Mouse (Mus musculus) liver, embryonic 13.5 days (tissue): ENCODE results near the gene Trpm1. TPM values are rescaled to one million over a fixed set of nuclear protein-coding genes. Genes with fewer than 3 reads are reported as not detected.

Experiments
- ATAC-seq: fragments of 200-750 bp; cut with Nextera tagmentation; 2 replicates; pipeline ENCODE4 v1.8.0; 2017; ENCODE audit warnings: low read depth, mild to moderate bottlenecking, moderate number of reproducible peaks, moderate library complexity
- DNase-seq: peaks from one replicate; pipeline ENCODE4 v3.0.0; 2022
- H3K27ac ChIP-seq: fragments of 300-500 bp; sonication (generic); 2 replicates; pipeline ENCODE4 v1.5.1; 2015; ENCODE audit warnings: moderate library complexity, mild to moderate bottlenecking, inconsistent platforms
- H3K27me3 ChIP-seq: fragments of 300-500 bp; sonication (generic); 2 replicates; pipeline ENCODE4 v1.6.1; 2015; ENCODE audit warnings: mild to moderate bottlenecking, inconsistent platforms
- H3K36me3 ChIP-seq: fragments of 300-500 bp; sonication (generic); 2 replicates; pipeline ENCODE4 v1.6.1; 2015; ENCODE audit warnings: mild to moderate bottlenecking, inconsistent platforms
- H3K4me1 ChIP-seq: fragments of 300-500 bp; sonication (generic); replicated peaks from 2 replicates; pipeline ENCODE4 v1.6.1; 2015; ENCODE audit warnings: inconsistent platforms
- H3K4me2 ChIP-seq: fragments of 300-500 bp; sonication (generic); 2 replicates; pipeline ENCODE4 v1.6.1; 2015; ENCODE audit warnings: inconsistent platforms, mild to moderate bottlenecking, moderate library complexity
- H3K4me3 ChIP-seq: fragments of 300-500 bp; sonication (generic); replicated peaks from 2 replicates; pipeline ENCODE4 v1.5.1; 2015; ENCODE audit warnings: mild to moderate bottlenecking, inconsistent platforms
- H3K9ac ChIP-seq: fragments of 300-500 bp; sonication (generic); 2 replicates; pipeline ENCODE4 v1.6.1; 2015; ENCODE audit warnings: mild to moderate bottlenecking, inconsistent platforms
- H3K9me3 ChIP-seq: fragments of 300-500 bp; sonication (generic); replicated peaks from 2 replicates; pipeline ENCODE4 v1.6.1; 2016; ENCODE audit warnings: inconsistent platforms
- WGBS: fragments of 180-500 bp; shearing (Covaris S2); methylation state at CpG from one replicate; pipeline ENCODE4 v1.1.7; 2015; ENCODE audit not compliant: insufficient replicate concordance; 5-methylcytosine and 5-hydroxymethylcytosine counted together
- polyA plus RNA-seq: library from polyadenylated mRNA; unstranded; fragments of >200 nt; fragmentation: Nextera tagmentation; extraction: Ambion mirVana; gene quantifications from 2 replicates; pipeline ENCODE4 v1.2.1, GENCODE M21; 2015

Gene Trpm1
- polyA plus RNA-seq, 1 experiment from 2014 or later: not detected

DNA sequence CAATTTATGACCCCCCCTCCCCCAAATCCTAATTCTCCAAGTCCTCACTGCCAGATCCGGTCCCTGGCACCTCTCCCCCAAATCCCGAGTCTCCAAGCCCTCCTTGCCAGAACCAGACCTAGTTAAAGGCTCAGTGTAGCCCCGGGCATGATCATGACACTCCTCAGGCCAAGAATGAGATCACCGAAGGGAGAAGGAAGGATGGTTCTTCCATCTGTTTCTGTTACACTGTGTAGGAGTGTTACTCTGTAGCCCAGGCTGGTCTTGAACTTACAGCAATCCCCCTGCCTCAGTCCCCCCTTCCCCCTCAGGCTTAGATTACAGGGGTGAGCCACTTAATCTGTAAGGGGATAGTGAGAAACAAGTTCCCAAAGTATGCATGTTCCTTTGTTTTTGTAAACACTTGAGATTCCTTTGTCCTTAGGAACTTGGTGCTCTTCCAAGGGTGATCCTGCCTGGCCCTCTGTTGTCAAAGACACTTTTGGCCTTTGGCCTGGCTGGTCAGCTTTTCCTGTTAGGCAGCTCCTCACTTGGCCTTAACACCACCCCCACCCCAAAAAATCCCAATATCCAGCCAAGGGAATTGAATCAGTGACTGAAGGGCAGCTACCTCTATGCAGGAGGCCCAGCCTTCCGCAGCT lies 2.8 kb downstream of the Trpm1 start:
- H3K9ac ChIP-seq: no peak overlapping the region
- peaks cover 11% of the 10 kb centered on the region; the same call in 1 of the 2 replicates for H3K4me1 ChIP-seq
- no peak overlapping the region for H3K27ac ChIP-seq
- DNase-seq (no peak), ATAC-seq (no peak)
- H3K36me3 ChIP-seq: no peaks in the 10 kb centered on the region
- H3K27me3 ChIP-seq: no peaks in the 10 kb centered on the region
- WGBS: 60% methylated on average over 5 of the region's 5 CpGs
- no peaks in the 10 kb centered on the region for H3K9me3 ChIP-seq
- H3K4me2 ChIP-seq: no peak overlapping the region
- H3K4me3 ChIP-seq: no peak overlapping the region

DNA sequence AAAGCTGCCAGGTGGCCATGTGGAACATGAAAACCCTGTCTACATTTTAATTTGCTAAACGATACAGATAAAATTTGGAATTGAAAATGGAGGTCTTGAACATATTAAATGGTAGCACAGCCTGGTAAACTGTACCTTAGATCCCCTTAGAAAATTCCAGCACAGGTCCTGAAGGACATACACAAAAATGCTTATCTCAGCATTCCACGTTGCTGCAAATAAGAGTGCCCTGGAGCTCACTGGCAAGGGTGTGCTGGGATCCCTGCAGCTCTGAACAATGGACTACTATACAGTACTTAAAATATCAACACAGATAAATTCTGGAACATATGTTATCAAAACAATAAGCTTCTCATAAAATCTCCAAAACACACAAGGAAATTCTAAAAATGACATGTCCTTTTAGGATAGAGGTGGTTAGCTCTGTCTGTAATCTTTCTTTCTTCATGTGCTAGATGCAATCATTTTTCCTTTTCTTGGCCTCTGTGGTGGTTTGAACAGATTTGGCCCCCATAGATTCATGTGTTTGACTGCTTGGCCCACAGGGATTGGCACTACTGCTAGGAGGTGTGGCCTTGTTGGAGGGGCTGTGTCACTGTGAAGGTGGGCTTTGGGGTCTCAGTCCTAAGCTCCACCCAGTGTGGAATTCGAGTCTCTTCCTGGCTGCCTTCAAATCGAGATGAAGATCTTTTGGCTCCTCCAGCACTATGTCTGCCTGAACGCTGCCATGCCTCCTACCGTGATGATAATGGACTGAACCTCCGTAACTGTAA lies 3.5 kb downstream of the Trpm1 start:
- H3K4me2 ChIP-seq: no peak overlapping the region
- no peak overlapping the region for H3K27ac ChIP-seq
- 56% methylated on average over 7 of the region's 7 CpGs for WGBS
- ATAC-seq (no peak), DNase-seq (no peak)
- H3K4me1 ChIP-seq: peaks cover 11% of the 10 kb centered on the region; the same call in 1 of the 2 replicates
- H3K9ac ChIP-seq: no peak overlapping the region
- H3K27me3 ChIP-seq: no peaks in the 10 kb centered on the region
- no peaks in the 10 kb centered on the region for H3K36me3 ChIP-seq
- H3K9me3 ChIP-seq: no peaks in the 10 kb centered on the region
- H3K4me3 ChIP-seq: no peak overlapping the region

DNA sequence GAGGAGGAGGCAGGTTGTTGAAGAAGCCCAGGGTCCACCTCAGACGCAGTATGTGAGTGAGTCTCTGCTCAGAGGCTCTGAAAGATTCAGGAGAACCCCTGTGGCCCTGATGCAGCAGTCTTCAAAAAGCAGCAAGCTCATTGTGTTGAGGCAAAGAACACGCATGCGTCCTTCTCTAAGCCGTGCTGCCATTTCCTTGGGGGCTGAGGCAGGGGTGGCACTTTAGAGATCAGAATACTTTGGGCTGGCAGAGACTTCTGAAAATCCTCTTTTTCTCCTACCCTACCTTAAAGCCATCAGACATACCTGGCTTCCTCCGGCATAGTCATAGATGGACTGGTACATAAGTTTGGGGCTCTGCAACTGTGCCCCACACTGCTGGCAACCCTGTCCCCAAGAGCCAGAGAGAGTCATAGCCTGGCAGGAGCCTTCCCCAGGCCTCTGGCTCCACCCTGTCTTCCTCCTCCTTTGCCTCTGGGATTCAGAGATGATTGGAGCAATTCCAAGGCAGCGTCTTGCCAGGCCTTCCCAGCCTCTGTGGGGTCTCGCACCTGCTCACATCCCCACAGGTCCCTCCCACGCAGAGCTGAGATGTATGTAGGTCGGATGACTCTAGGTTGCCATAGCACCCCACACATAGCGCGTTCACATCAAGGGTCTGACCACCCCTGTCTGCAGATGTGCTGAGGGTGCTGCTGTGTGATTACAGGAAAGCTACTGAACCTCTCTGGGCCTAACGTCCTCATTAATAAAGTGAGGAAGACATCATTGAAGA lies 4.8 kb downstream of the Trpm1 start:
- peaks cover 11% of the 10 kb centered on the region; the same call in 1 of the 2 replicates for H3K4me1 ChIP-seq
- H3K4me2 ChIP-seq: no peak overlapping the region
- H3K9ac ChIP-seq: no peak overlapping the region
- no peak overlapping the region for H3K27ac ChIP-seq
- no peak overlapping the region for H3K4me3 ChIP-seq
- ATAC-seq: no peak
- H3K36me3 ChIP-seq: no peaks in the 10 kb centered on the region
- 67% methylated on average over 12 of the region's 12 CpGs for WGBS
- H3K9me3 ChIP-seq: no peaks in the 10 kb centered on the region
- no peaks in the 10 kb centered on the region for H3K27me3 ChIP-seq
- no peak for DNase-seq

DNA sequence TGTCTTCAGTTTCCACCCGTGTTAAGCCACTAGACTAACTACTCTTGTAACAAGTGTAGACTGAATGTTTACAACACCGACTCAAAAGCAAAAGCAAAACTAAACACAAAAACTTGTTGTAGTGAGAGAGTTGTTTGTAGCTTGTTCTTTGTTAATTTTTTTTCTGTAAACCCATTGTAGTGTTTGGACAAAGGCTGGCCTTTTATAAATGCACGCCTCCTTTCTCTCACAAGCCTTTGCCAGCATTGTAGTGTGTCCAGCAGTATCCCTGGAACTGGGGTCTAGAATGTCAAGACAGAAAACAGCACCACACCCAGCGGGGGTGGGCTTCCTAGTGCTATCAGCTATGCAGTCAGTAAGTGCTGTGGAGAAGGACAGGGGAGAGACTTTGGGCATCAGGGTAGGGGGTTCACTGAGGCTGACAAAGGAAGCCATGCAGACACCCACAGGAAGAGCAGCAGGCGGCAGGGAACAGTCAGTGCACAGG lies 5.5 kb downstream of the Trpm1 start:
- no peak for ATAC-seq
- H3K27ac ChIP-seq: no peak overlapping the region
- H3K4me1 ChIP-seq: peaks cover 11% of the 10 kb centered on the region; the same call in 1 of the 2 replicates
- no peaks in the 10 kb centered on the region for H3K9me3 ChIP-seq
- H3K4me3 ChIP-seq: no peak overlapping the region
- no peaks in the 10 kb centered on the region for H3K36me3 ChIP-seq
- no peak for DNase-seq
- no peak overlapping the region for H3K9ac ChIP-seq
- H3K27me3 ChIP-seq: no peaks in the 10 kb centered on the region
- no peak overlapping the region for H3K4me2 ChIP-seq
- WGBS: 54% methylated on average over 5 of the region's 5 CpGs

DNA sequence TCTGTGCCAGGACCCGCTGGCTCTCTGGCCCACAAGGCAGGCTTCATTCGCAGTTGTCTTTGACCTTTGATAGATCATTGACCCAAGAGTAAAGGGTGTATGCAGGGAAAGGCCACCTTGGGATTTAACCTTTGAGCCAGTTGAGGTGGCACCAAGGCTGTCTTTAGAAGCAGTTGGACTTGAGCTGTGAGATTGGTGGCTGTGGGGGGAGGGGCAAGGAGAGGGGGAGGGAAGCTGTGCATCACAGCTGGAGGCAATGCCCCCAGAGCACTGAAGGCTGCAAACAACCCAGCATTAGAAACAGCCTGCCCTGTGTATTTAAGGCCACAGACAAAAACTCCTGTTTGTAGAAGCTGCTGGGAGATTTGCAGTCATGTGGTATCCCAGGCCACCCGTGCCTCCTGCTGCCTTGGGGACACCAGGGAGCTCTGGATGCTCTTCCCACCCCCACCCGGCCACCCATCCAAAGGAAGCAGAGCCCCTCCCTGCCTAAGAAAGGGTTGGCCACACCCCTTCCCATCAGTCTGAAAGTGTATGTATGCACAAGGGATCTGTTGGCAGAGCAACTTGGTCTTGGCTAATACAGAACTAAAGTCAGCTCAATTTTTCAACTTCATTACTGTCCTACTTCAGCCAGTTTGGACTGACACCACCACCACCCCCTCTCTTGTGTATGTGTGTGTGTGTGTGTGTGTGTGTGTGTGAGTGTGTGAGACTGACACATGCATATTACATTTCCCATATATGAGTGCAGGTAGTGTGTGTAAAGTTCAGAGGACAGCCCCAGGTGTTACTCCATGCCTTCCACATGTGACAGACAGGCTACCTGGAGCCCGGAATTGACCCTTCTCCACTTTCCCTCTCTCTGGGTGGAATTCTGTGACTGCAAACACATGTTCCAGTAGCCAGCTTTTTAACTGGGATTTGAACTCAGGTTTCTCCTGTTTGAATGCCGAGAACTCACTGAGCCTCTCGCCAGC lies 6.3 kb downstream of the Trpm1 start:
- no peak overlapping the region for H3K27ac ChIP-seq
- H3K9ac ChIP-seq: no peak overlapping the region
- H3K4me1 ChIP-seq: peaks cover 11% of the 10 kb centered on the region; the same call in 1 of the 2 replicates
- H3K27me3 ChIP-seq: no peaks in the 10 kb centered on the region
- no peaks in the 10 kb centered on the region for H3K9me3 ChIP-seq
- DNase-seq (no peak), ATAC-seq (no peak)
- H3K4me3 ChIP-seq: no peak overlapping the region
- WGBS: 56% methylated on average over 7 of the region's 7 CpGs
- no peaks in the 10 kb centered on the region for H3K36me3 ChIP-seq
- H3K4me2 ChIP-seq: no peak overlapping the region

DNA sequence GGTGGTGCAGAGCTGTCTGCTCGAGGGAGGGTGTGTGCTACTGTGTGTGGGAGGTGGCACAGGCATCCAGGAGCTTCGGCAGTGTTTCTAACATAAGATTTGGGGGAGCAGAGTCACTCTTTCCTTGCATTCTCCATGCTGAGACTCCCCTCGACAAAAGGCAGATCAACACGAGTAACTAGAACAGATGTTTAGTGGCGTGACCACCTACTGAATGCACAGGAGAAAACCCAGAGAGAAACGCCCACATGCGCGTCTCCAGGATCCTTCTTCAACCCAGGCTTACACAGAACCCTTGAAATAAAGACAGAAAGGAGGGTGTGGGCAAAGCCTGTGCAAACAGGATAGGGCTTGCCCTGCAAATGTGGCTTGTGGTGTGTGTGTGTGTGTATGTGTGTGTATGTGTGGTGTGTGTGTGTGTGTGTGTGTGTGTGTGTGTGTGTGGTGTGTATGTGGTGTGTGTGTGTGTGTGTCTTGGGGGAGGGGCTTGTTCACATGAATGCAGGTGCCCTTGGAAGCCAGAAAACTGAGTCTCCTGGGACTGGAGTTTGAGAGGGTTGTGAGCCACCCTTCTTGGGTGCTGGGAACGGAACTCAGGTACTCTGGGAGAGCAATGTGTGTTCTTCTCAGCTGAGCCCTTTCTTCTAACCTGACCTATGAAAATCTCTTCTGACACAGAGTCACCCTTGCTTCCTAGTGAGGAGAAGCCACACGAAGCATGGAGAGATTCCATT lies 7.3 kb downstream of the Trpm1 start:
- no peak for DNase-seq
- H3K27ac ChIP-seq: no peak overlapping the region
- 64% methylated on average over 10 of the region's 10 CpGs for WGBS
- no peaks in the 10 kb centered on the region for H3K36me3 ChIP-seq
- H3K4me3 ChIP-seq: no peak overlapping the region
- H3K9ac ChIP-seq: no peak overlapping the region
- no peaks in the 10 kb centered on the region for H3K9me3 ChIP-seq
- ATAC-seq: no peak
- no peak overlapping the region for H3K4me2 ChIP-seq
- peaks cover 7% of the 10 kb centered on the region; the same call in 1 of the 2 replicates for H3K4me1 ChIP-seq
- no peaks in the 10 kb centered on the region for H3K27me3 ChIP-seq

DNA sequence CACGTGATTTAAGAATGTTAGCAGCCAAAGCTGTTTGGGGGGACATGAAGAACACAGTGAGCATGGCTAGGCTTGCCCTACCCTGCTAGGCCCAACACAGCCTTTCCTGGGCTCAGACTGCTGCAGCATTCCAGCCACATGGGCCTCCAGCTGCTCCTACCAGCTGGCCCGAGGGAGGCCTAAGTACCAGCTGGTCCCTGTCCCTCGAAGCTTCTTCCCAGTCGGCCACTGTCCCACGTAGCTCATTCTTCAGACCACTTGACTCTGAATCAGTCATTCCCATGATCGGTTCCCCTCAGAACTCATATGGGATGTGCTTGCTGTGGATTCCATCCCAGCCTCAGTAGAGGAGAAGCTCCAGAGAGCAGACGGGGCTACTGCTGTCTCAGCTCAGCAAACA lies 8.4 kb downstream of the Trpm1 start:
- ATAC-seq: no peak

DNA sequence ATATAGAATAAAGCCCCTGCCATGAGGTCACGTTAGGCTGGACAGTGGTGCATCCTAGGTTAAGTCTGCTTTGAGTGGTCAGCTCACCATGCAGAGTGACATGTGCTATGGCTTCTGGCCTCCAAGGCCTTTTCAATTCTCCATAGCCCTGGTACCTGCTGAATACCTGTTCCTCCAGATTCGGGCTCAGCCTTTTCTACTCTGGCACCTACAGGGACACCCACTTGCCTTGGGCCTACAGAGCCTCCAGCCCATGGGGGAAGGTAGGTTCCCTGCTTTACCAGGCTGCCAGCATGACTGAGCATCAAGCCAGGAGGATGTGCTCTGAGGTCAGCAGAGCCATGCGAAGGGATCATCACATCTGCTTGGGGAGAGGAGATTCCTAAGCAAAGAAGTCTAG lies 9.5 kb downstream of the Trpm1 start:
- DNase-seq (no peak), ATAC-seq (no peak)
- Histone ChIP-seq H3K4me3 (no peak overlapping the region), H3K9ac (no peak overlapping the region), H3K4me2 (no peak overlapping the region), H3K27me3 (no peaks in the 10 kb centered on the region), H3K4me1 (peaks cover 7% of the 10 kb centered on the region; the same call in 1 of the 2 replicates), H3K27ac (no peak overlapping the region), H3K9me3 (no peaks in the 10 kb centered on the region), H3K36me3 (no peaks in the 10 kb centered on the region)
- WGBS: 55% methylated on average over 3 of the region's 3 CpGs

More for the DNA sequence above, 8.4 kb downstream of the Trpm1 start:
- no peak overlapping the region for H3K27ac ChIP-seq
- no peak overlapping the region for H3K9ac ChIP-seq
- H3K4me3 ChIP-seq: no peak overlapping the region
- no peaks in the 10 kb centered on the region for H3K9me3 ChIP-seq
- no peaks in the 10 kb centered on the region for H3K27me3 ChIP-seq
- H3K4me1 ChIP-seq: peaks cover 7% of the 10 kb centered on the region; the same call in 1 of the 2 replicates
- WGBS: 66% methylated on average over 7 of the region's 7 CpGs
- no peaks in the 10 kb centered on the region for H3K36me3 ChIP-seq
- no peak for DNase-seq
- H3K4me2 ChIP-seq: no peak overlapping the region

DNA sequence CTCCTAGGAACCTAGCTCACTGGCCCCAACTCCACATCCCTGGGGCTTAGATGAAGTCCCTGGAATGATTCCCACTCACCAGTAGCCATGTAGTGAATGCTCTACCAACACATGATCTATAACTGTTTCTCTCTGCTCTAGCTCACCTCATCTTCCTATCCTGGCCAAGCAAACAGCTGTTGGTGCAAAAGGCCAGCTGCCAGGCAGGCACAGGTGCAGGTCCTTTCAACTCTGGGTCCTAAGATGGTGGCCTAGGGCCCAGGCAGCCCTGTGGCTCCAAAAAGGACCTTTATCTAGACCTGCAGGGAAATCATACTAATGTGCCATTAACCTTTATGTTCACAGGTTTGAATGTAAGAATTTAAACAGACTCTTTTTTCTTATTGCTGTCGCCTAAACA lies 10.3 kb downstream of the Trpm1 start:
- Histone ChIP-seq H3K27ac (no peak overlapping the region), H3K4me1 (peaks cover 7% of the 10 kb centered on the region; the same call in 1 of the 2 replicates), H3K27me3 (no peaks in the 10 kb centered on the region), H3K4me2 (no peak overlapping the region), H3K36me3 (no peaks in the 10 kb centered on the region), H3K9me3 (no peaks in the 10 kb centered on the region), H3K9ac (no peak overlapping the region), H3K4me3 (no peak overlapping the region)
- ATAC-seq: no peak
- no peak for DNase-seq
- WGBS: 69% methylated on average over 1 of the region's 1 CpGs

DNA sequence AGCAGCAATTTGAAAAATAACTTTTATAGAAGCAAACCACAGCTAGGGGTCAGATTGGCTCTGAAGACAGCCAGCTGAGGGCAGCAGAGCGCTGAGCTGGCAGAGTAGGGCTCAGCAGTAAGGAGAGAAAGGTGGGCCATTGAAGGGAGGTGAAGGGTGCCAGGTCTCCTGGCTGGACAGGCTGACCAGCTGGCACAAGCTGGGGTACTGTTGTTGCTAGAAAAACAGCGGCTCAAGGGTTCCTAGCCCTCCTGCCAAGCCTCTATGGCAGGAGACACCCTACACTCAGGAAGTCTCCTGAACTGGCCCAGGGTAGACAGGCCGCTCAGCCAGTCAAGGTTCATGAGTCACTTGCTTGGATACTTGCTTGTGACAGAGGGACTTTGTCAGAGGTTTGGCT lies 11.4 kb downstream of the Trpm1 start:
- no peaks in the 10 kb centered on the region for H3K9me3 ChIP-seq
- H3K27ac ChIP-seq: no peak overlapping the region
- H3K4me3 ChIP-seq: no peak overlapping the region
- no peaks in the 10 kb centered on the region for H3K27me3 ChIP-seq
- H3K9ac ChIP-seq: no peak overlapping the region
- no peak for ATAC-seq
- 50% methylated on average over 3 of the region's 3 CpGs for WGBS
- no peaks in the 10 kb centered on the region for H3K36me3 ChIP-seq
- no peaks in the 10 kb centered on the region for H3K4me1 ChIP-seq
- no peak overlapping the region for H3K4me2 ChIP-seq
- DNase-seq: no peak
